Comparison of ENCODE assay signal across 8 mouse cellular contexts in the genomic region with DNA sequence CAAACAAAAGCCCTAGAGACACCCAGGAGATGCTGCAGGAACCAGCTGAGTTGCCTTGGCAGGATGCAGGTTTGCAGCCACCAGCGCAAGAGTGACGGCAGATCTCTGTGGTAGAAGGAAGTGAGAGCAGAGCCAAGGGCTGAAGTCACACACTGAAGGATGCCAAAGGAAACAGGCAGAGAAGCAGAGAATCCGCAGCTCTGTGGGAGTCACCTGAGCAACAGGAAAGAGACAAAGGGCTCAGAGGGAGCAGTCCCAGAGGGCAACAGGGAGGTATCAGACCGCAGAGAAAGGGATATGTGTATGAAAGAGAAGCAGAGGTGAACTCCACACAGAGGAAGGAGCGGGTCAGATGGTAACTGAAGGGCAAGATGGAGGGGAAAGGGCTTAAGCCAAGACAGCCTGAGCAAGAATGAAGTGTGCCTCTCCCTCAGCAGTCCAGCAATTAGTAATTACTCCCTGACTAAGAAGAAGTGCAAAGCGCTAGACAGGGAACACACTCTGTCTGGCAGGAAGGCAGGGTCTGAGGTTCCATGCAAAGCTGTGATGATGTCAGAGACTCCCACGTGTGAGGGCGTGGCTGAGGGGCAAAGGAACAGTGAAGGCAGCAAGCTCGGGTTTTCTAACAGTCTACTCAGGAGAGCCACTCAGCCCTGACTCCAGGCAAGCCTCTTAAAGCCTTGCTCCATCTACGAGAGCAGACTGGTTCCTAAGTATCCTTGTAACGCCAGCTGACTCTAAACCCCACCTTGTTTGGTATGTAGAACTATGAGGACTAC.
DNase-seq lines count a peak whose midpoint lies in the region; ATAC-seq and TF ChIP-seq lines count a peak whose summit lies in the region.

No protein-coding gene starts in this region.

- no peak overlapping the region for H3K27ac ChIP-seq in intestine, postnatal 0 days (ENCODE audit: low read depth, low read length)
- H3K27ac ChIP-seq in lung, embryonic 15.5 days = peak overlapping the region; percentile 32

- no peaks in the 10 kb centered on the region for H3K9me3 ChIP-seq in intestine, postnatal 0 days (ENCODE audit: control insufficient read depth)
- H3K9me3 ChIP-seq in lung, embryonic 15.5 days = no peaks in the 10 kb centered on the region

- H3K4me3 ChIP-seq in intestine, postnatal 0 days (ENCODE audit: low read depth, low read length) = no peak overlapping the region
- no peak overlapping the region for H3K4me3 ChIP-seq in lung, embryonic 15.5 days

- peak; percentile 62 for DNase-seq in right cerebral cortex, postnatal 10 days (ENCODE audit: low spot score in 2 of 2)
- no peak for DNase-seq in right cerebral cortex, postnatal 14 days
- peak; percentile 99 for DNase-seq in heart, adult 11 months
- peak; percentile 54 for DNase-seq in retina, postnatal 1 day
- DNase-seq in urinary bladder, postnatal 4 days (ENCODE audit: low spot score in 2 of 2) = no peak

- TF ChIP-seq CTCF in intestine, postnatal 0 days (IDR thresholded peaks at IDR 0.05; ENCODE audit: low read depth) = no peak

- H3K9ac ChIP-seq in intestine, postnatal 0 days (ENCODE audit: low read depth, low read length) = 0 out of 2 replicates have a peak overlapping the region, but pooled peaks have one; percentile 5
- no peak overlapping the region for H3K9ac ChIP-seq in lung, embryonic 15.5 days

- peaks cover 31% of the 10 kb centered on the region for H3K36me3 ChIP-seq in intestine, postnatal 0 days (ENCODE audit: control insufficient read depth, insufficient read depth)
- H3K36me3 ChIP-seq in lung, embryonic 15.5 days = peaks cover 10% of the 10 kb centered on the region

- peak overlapping the region; percentile 21; the same call in 1 of the 2 replicates for H3K4me2 ChIP-seq in intestine, postnatal 0 days (replicated peaks; ENCODE audit: low read depth)
- no peak overlapping the region for H3K4me2 ChIP-seq in lung, embryonic 15.5 days

- peaks cover 20% of the 10 kb centered on the region for H3K4me1 ChIP-seq in intestine, postnatal 0 days (replicated peaks; ENCODE audit: control insufficient read depth, insufficient read depth, low read length)
- peaks cover 23% of the 10 kb centered on the region; the same call in 1 of the 2 replicates for H3K4me1 ChIP-seq in lung, embryonic 15.5 days

- no peaks in the 10 kb centered on the region for H3K27me3 ChIP-seq in intestine, postnatal 0 days (replicated peaks; ENCODE audit: control insufficient read depth, insufficient read depth, low read length)
- no peaks in the 10 kb centered on the region for H3K27me3 ChIP-seq in lung, embryonic 15.5 days

- 35% methylated on average over 11 of the region's 11 CpGs for WGBS in intestine, postnatal 0 days
- WGBS in lung, embryonic 15.5 days = 28% methylated on average over 11 of the region's 11 CpGs

- ATAC-seq in common myeloid progenitor, adult 5-6 weeks (replicated peaks; ENCODE audit: low read depth, poor library complexity, severe bottlenecking) = peak; percentile 80
- peak; percentile 55 for ATAC-seq in intestine, postnatal 0 days
- ATAC-seq in lung, embryonic 15.5 days (ENCODE audit: borderline replicate concordance, extremely low read depth, low FRiP score, low TSS enrichment) = peak; percentile 61; the same call in 1 of the 2 replicates

Comparison
In these comparisons a context has a peak if more than half of its experiments do, and no peak if none do; other contexts are left out.
1. DNase-seq: peak in right cerebral cortex, postnatal 10 days (2 of 2), heart, adult 11 months (single experiment) and retina, postnatal 1 day (single experiment); none in right cerebral cortex, postnatal 14 days (single experiment) and urinary bladder, postnatal 4 days (0 of 2).
2. Peak in every context shown above with its lines, with median percentiles within 50 percentile points of each other: ATAC-seq.